Mouse (Mus musculus) intestine, embryonic 16.5 days (tissue): ENCODE data around the gene Ccdc24. TPM values are rescaled to one million over a fixed set of nuclear protein-coding genes. Genes with fewer than 3 reads are reported as not detected.

Experiments used
- ATAC-seq: fragments of 200-750 bp; cut with Nextera tagmentation; 2 replicates; pipeline ENCODE4 v1.8.0; 2017; ENCODE audit warnings: moderate TSS enrichment, moderate library complexity
- H3K27ac ChIP-seq: fragments of 300-500 bp; sonication (generic); 2 replicates; pipeline ENCODE4 v1.5.1; 2014; ENCODE audit warnings: mild to moderate bottlenecking, low read length
- H3K27me3 ChIP-seq: fragments of 300-500 bp; sonication (generic); replicated peaks from 2 replicates; pipeline ENCODE4 v1.6.1; 2014; ENCODE audit warnings: low read length, control low read depth, mixed read lengths; ENCODE audit not compliant: control insufficient read depth, insufficient read depth
- H3K36me3 ChIP-seq: fragments of 300-500 bp; sonication (generic); 2 replicates; pipeline ENCODE4 v1.6.1; 2014; ENCODE audit warnings: low read length, control low read depth; ENCODE audit not compliant: control insufficient read depth, insufficient read depth
- H3K4me1 ChIP-seq: fragments of 300-500 bp; sonication (generic); 2 replicates; pipeline ENCODE4 v1.6.1; 2014; ENCODE audit warnings: low read length, control low read depth, mixed read lengths; ENCODE audit not compliant: control insufficient read depth, insufficient read depth
- H3K4me2 ChIP-seq: fragments of 300-500 bp; sonication (generic); 2 replicates; pipeline ENCODE4 v1.6.1; 2014; ENCODE audit warnings: low read depth, low read length, control low read depth
- H3K4me3 ChIP-seq: fragments of 300-500 bp; sonication (generic); 2 replicates; pipeline ENCODE4 v1.5.1; 2014; ENCODE audit warnings: mild to moderate bottlenecking, low read length
- H3K9ac ChIP-seq: fragments of 300-500 bp; sonication (generic); 2 replicates; pipeline ENCODE4 v1.6.1; 2014; ENCODE audit warnings: low read depth, low read length
- H3K9me3 ChIP-seq: fragments of 300-500 bp; sonication (generic); 2 replicates; pipeline ENCODE4 v1.6.1; 2016; ENCODE audit warnings: low read length, control low read depth; ENCODE audit not compliant: control insufficient read depth
- WGBS: fragments of 180-500 bp; shearing (Covaris S2); extraction: QIAGEN DNeasy Blood & Tissue Kit; methylation state at CpG from one replicate; pipeline ENCODE4 v1.1.7; 2014; 5-methylcytosine and 5-hydroxymethylcytosine counted together
- polyA plus RNA-seq: library from polyadenylated mRNA; unstranded; fragments of >200 nt; fragmentation: Nextera tagmentation; extraction: Ambion mirVana; gene quantifications from 2 replicates; pipeline ENCODE4 v1.2.1, GENCODE M21; 2015

The Ccdc24 gene
- polyA plus RNA-seq, 1 experiment from 2014 or later = 0.66 TPM

DNA sequence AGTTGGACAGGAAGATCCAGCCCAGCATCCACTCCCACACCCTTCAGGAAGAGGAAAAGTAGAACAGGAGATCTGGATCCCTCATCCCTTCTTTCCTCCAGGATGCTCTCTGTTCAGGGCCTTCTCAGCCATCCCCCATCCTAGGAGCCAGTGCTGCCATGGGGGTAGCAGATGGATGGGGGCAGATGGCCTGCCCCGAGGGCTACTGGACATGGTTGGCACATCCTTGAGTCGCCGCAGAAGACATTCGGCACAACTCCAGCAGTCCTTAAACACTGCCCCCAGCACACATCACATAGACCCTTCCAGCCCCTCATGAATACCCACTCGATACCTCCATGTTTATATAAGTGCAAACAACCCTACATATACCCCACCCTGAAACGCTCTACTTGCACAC is 23.7 kb upstream of the Ccdc24 start:
- Histone ChIP-seq H3K27ac (no peak overlapping the region), H3K27me3 (no peaks in the 10 kb centered on the region), H3K9me3 (no peaks in the 10 kb centered on the region), H3K4me3 (no peak overlapping the region), H3K4me1 (peaks cover 7% of the 10 kb centered on the region), H3K4me2 (no peak overlapping the region), H3K36me3 (0 out of 2 replicates have a peak, but pooled peaks cover 10% of the 10 kb centered on the region), H3K9ac (no peak overlapping the region)
- no peak for ATAC-seq
- WGBS = 93% methylated on average over 6 of the region's 6 CpGs

DNA sequence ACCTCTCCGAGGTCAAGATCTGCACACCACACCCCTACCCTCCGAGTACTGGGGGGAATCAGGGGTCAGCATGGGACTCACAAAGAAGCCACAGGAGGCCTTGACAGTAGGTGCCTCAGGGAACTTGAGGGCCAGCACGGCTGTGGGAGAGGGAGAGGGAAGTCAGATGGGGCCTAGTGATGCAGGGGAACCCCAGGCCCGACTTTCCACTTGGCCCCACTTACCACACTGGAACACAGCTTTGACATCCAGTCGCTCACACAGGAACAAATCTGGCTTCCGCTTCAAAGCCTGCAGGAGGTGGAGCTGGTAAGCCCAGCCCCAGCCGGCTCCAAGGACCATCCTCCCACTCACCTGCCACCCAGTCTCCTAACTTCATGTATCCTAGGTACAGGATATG is 23.0 kb upstream of the Ccdc24 start:
- no peak overlapping the region for H3K27ac ChIP-seq
- H3K4me2 ChIP-seq = no peak overlapping the region
- ATAC-seq = no peak
- peaks cover 12% of the 10 kb centered on the region for H3K4me1 ChIP-seq
- 0 out of 2 replicates have a peak, but pooled peaks cover 4% of the 10 kb centered on the region for H3K36me3 ChIP-seq
- H3K27me3 ChIP-seq = no peaks in the 10 kb centered on the region
- H3K9me3 ChIP-seq = no peaks in the 10 kb centered on the region
- H3K4me3 ChIP-seq = no peak overlapping the region
- WGBS = 84% methylated on average over 7 of the region's 7 CpGs
- no peak overlapping the region for H3K9ac ChIP-seq

DNA sequence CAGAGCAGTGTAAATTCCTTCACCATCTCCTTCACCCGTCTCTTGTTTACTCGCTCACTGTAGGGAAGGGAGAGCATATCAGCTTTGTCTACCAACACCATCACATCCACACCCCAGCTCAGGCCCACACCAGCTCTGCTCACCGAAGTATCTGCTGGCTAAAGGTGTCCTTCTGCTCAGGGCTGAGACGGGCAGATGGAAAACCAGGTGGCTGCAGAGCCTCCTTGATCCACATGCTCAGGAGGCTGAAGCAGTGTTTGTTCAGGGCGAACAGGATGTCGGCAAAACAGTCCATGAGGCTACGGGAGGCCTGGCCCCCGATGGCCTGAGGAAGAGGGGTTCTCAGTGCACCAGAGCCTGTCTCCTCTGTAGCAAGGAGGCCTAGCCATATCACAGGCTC is 22.2 kb upstream of the Ccdc24 start:
- 80% methylated on average over 8 of the region's 8 CpGs for WGBS
- Histone ChIP-seq H3K27me3 (no peaks in the 10 kb centered on the region), H3K4me3 (no peak overlapping the region), H3K9me3 (no peaks in the 10 kb centered on the region), H3K9ac (no peak overlapping the region), H3K27ac (no peak overlapping the region), H3K4me1 (peaks cover 12% of the 10 kb centered on the region), H3K36me3 (no peaks in the 10 kb centered on the region), H3K4me2 (no peak overlapping the region)
- ATAC-seq = no peak

DNA sequence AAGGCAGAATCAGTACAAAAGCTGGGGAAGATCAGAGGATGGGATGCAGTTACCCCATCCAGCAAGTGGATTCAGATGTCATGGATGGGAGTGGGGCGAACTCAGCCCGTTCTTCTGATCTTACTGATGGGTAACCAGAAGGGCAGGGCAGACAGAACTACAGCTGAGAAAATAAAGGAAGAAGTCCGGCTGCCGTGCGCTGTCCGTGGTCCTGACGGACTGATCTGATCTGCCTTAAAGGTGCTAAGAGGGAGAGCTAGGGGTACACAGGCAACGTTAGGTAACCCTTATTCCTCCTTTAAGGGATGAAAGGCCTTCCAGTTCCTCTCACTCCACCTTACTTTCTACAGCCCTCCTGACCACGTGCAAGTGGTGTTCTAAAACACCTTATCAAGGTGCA is 21.0 kb upstream of the Ccdc24 start:
- peaks cover 12% of the 10 kb centered on the region for H3K4me1 ChIP-seq
- 12% methylated on average over 9 of the region's 9 CpGs for WGBS

DNA sequence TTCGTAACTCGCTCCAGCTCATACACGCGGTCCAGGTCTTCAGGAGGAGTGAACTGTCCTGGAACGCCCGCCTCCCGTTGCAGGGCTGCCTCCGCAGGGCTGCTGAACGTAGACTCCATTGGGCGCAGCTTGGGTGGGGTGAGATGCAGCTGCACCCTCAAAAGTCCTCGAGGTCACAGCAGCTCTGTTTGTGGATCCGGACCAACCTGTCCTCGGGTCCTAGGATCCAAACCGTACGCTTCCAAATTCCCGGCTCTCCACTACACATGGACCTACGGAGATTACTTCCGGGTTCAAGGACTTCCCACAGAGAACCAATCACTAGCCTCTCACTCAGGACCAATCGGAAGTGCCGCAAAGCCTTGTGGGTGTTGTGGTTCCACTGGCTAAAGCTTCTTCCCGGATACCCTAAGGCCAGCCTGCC is 19.4 kb upstream of the Ccdc24 start, which contains the start of gene Dph2:
Dph2 (minus strand) TSS at position 295 of the 424 bp plus-strand sequence.
- WGBS = under 1% methylated on average over 21 of the region's 21 CpGs
- Histone ChIP-seq H3K27me3 (no peaks in the 10 kb centered on the region), H3K4me1 (peaks cover 16% of the 10 kb centered on the region), H3K9ac (peak within 1 kb of the TSS; percentile 72), H3K9me3 (no peaks in the 10 kb centered on the region), H3K4me3 (peak within 1 kb of the TSS; percentile 85), H3K4me2 (peak within 1 kb of the TSS; percentile 78), H3K36me3 (no peaks in the 10 kb centered on the region), H3K27ac (no peak within 1 kb of the TSS)
- ATAC-seq = peak; percentile 87

More for the DNA sequence above, 21.0 kb upstream of the Ccdc24 start:
- Histone ChIP-seq H3K27ac (no peak overlapping the region), H3K27me3 (no peaks in the 10 kb centered on the region), H3K9me3 (no peaks in the 10 kb centered on the region), H3K9ac (no peak overlapping the region), H3K36me3 (no peaks in the 10 kb centered on the region), H3K4me2 (no peak overlapping the region), H3K4me3 (no peak overlapping the region)
- no peak for ATAC-seq

DNA sequence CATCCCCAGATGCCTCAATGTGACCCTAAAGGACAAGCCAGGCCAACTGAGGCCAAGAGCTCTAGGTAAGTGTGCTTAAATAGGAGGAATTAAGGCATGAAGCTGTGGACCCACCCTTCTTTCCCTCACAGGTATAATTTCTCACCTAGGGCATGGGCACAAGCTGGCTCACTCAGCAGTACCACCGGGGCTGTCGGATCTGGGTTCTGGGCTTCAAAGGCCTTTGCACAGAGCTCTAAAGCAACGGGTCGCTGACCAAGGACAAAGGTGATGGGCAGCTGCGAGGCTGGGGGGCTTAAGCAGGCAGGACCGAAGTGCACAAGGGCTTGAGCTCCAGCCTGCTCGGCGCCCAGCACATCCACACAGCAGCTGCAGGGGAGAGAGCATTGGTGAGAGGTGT is 18.4 kb upstream of the Ccdc24 start:
- Histone ChIP-seq H3K27me3 (no peaks in the 10 kb centered on the region), H3K36me3 (no peaks in the 10 kb centered on the region), H3K27ac (no peak overlapping the region), H3K4me2 (peak overlapping the region; percentile 78), H3K4me1 (peaks cover 26% of the 10 kb centered on the region), H3K4me3 (peak overlapping the region; percentile 85), H3K9me3 (no peaks in the 10 kb centered on the region), H3K9ac (0 out of 2 replicates have a peak overlapping the region, but pooled peaks have one; percentile 72)
- no peak for ATAC-seq
- 87% methylated on average over 8 of the region's 8 CpGs for WGBS

DNA sequence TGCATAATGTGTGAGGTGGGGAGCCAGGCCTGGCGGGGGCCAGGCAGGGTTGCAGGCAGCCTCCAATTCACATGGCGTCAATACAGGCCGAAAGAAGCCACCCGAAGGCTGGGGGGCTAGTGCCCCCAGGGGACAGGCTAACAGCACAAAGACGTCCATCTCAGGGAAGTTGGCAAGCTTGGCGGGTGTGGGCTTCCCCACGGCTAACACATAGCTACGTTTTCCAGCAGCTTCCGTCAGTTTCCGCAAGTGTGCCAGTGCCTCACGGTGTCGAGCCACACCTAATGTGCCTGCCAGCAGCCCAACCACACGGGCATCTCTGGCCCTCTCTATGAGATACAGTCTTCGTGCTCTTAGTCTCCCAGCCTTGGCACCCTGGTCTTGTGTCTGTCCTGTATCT is 17.7 kb upstream of the Ccdc24 start:
- Histone ChIP-seq H3K36me3 (peaks cover 4% of the 10 kb centered on the region), H3K27ac (no peak overlapping the region), H3K4me1 (peaks cover 26% of the 10 kb centered on the region), H3K9me3 (no peaks in the 10 kb centered on the region), H3K4me2 (no peak overlapping the region), H3K9ac (no peak overlapping the region), H3K4me3 (no peak overlapping the region), H3K27me3 (no peaks in the 10 kb centered on the region)
- 92% methylated on average over 14 of the region's 14 CpGs for WGBS
- ATAC-seq = no peak

DNA sequence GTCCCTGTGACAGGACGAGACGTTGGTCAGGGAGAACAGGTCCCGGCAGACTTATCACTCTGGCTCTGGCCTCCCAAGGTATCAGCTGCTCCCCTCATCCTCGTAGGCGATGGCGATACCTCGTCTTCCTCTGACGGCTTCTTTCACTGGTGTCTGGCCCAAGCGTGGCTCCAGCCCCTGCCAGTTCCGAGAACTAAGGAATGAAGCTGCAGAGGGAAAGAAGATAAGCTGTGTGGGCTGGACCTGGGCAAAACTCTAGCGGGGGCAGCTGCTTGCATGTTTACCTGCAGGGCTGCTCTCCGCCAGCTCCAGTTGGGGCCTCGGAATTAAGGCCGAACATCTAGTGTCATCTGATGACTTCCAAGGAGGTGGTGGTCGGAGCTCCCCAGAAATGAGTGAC is 17.1 kb upstream of the Ccdc24 start:
- peaks cover 8% of the 10 kb centered on the region for H3K36me3 ChIP-seq
- H3K4me3 ChIP-seq = no peak overlapping the region
- no peak overlapping the region for H3K9ac ChIP-seq
- H3K27ac ChIP-seq = no peak overlapping the region
- H3K9me3 ChIP-seq = no peaks in the 10 kb centered on the region
- H3K4me1 ChIP-seq = peaks cover 26% of the 10 kb centered on the region
- ATAC-seq = no peak
- WGBS = 94% methylated on average over 15 of the region's 15 CpGs
- no peak overlapping the region for H3K4me2 ChIP-seq
- H3K27me3 ChIP-seq = no peaks in the 10 kb centered on the region

DNA sequence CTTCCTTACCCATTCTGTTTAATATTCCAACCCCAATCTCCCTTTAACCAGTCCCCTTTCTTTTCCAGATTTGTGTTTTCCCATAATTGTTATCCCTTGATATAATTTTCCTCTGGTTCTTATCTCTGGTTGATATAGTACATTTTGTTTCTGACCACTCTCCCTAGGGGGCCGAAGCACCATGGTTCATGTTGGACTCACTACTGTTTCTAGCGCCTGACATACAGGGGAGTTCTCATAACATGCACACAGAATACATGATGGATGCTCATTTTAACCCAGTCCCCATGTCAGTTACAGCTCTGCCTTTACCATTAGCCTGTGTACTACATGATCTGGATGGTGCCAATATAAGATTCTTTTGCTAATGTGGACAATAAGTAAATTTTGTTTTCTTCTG is 15.6 kb upstream of the Ccdc24 start:
- H3K36me3 ChIP-seq = peaks cover 11% of the 10 kb centered on the region
- peak overlapping the region; percentile 99; the same call in 1 of the 2 replicates for H3K4me3 ChIP-seq
- WGBS = 76% methylated on average over 2 of the region's 2 CpGs
- ATAC-seq = no peak
- H3K27ac ChIP-seq = no peak overlapping the region
- no peak overlapping the region; the same call in 1 of the 2 replicates for H3K4me2 ChIP-seq
- peaks cover 32% of the 10 kb centered on the region for H3K4me1 ChIP-seq
- H3K9me3 ChIP-seq = no peaks in the 10 kb centered on the region
- peak overlapping the region; percentile 95; the same call in 1 of the 2 replicates for H3K9ac ChIP-seq
- H3K27me3 ChIP-seq = no peaks in the 10 kb centered on the region

DNA sequence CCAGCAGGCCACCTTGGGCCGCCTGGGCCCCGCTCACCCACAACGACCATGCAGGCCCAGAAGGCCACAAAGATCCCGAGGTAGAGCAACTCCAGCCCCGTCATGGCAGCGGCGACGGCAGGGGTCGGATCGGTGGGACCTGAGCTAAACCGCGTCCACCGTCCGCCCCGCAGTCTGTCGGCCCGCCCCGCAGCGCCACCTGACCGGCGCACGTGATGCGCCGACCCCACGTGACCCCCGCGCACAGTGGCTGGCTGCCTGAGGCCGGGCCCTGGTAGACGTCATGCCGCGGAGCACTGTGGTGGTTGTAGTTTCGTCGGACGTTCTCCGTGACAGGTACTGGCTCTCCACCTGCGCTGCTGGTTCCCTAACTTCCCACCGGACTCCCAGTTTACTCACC is 14.8 kb upstream of the Ccdc24 start, which contains the start of gene Atp6v0b:
Atp6v0b (minus strand) TSS at position 201 of the 400 bp plus-strand sequence.
- Histone ChIP-seq H3K27ac (peak within 1 kb of the TSS; percentile 51), H3K4me3 (peak within 1 kb of the TSS; percentile 99), H3K27me3 (no peaks in the 10 kb centered on the region), H3K4me2 (peak within 1 kb of the TSS; percentile 90), H3K4me1 (peaks cover 35% of the 10 kb centered on the region), H3K36me3 (peaks cover 11% of the 10 kb centered on the region), H3K9ac (peak within 1 kb of the TSS; percentile 95), H3K9me3 (no peaks in the 10 kb centered on the region)
- under 1% methylated on average over 36 of the region's 37 CpGs for WGBS
- peak; percentile 89 for ATAC-seq
